Mouse (Mus musculus) hindbrain, postnatal 0 days (tissue): ENCODE measurements around the gene Alk. TPM values are rescaled to one million over a fixed set of nuclear protein-coding genes. Genes with fewer than 3 reads are reported as not detected.

Experiments used
- ATAC-seq: fragments of 200-750 bp; cut with Nextera tagmentation; 2 replicates; pipeline ENCODE4 v1.8.0; 2017; ENCODE audit warnings: mild to moderate bottlenecking, moderate TSS enrichment, moderate library complexity
- DNase-seq: peaks from one replicate; pipeline ENCODE4 v3.0.0-alpha.2; 2015; ENCODE audit warnings: low spot score
- H3K27ac ChIP-seq: fragments of 300-500 bp; sonication (generic); 2 replicates; pipeline ENCODE4 v1.5.1; 2014; ENCODE audit warnings: mild to moderate bottlenecking
- H3K27me3 ChIP-seq: fragments of 300-500 bp; sonication (generic); 2 replicates; pipeline ENCODE4 v1.6.1; 2014; ENCODE audit warnings: low read length, mixed read lengths; ENCODE audit not compliant: insufficient read depth
- H3K36me3 ChIP-seq: fragments of 300-500 bp; sonication (generic); 2 replicates; pipeline ENCODE4 v1.6.1; 2014; ENCODE audit warnings: low read length, mixed read lengths; ENCODE audit not compliant: insufficient read depth
- H3K4me1 ChIP-seq: fragments of 300-500 bp; sonication (generic); 2 replicates; pipeline ENCODE4 v1.6.1; 2014; ENCODE audit warnings: antibody characterized with exemption, low read length, mixed read lengths; ENCODE audit not compliant: insufficient read depth
- H3K4me2 ChIP-seq: fragments of 300-500 bp; sonication (generic); 2 replicates; pipeline ENCODE4 v1.6.1; 2014; ENCODE audit warnings: low read depth, mild to moderate bottlenecking, low read length, moderate library complexity, mixed read lengths
- H3K4me3 ChIP-seq: fragments of 300-500 bp; sonication (generic); 2 replicates; pipeline ENCODE4 v1.5.1; 2014; ENCODE audit warnings: low read length
- H3K9ac ChIP-seq: fragments of 300-500 bp; sonication (generic); replicated peaks from 2 replicates; pipeline ENCODE4 v1.6.1; 2014; ENCODE audit warnings: mild to moderate bottlenecking, low read length, moderate library complexity, mixed read lengths
- H3K9me3 ChIP-seq: fragments of 300-500 bp; sonication (generic); 2 replicates; pipeline ENCODE4 v1.6.1; 2016; ENCODE audit warnings: low read length, mixed read lengths
- CTCF ChIP-seq: IDR thresholded peaks from 2 replicates; pipeline ENCODE4 v1.5.1; 2016; ENCODE audit warnings: antibody characterized with exemption, control low read depth, low read depth
- WGBS: fragments of 180-500 bp; shearing (Covaris S2); extraction: QIAGEN DNeasy Blood & Tissue Kit; methylation state at CpG from one replicate; pipeline ENCODE4 v1.1.7; 2014; 5-methylcytosine and 5-hydroxymethylcytosine counted together
- polyA plus RNA-seq: library from polyadenylated mRNA; unstranded; fragments of >200 nt; fragmentation: Nextera tagmentation; extraction: Ambion mirVana; gene quantifications from 2 replicates; pipeline ENCODE4 v1.2.1, GENCODE M21; 2015
- total RNA-seq: library from RNA; depleted of rRNA; stranded (reverse); fragments of >200 nt; gene quantifications from 2 replicates; pipeline ENCODE4 v1.2.3, GENCODE M21; 2014; rRNA removed

Alk gene
- total RNA-seq (17.1 and 17.4 TPM in 2 replicates), polyA plus RNA-seq (3.4 and 4.0 TPM in 2 replicates)

- ATAC-seq (peak; percentile 94), DNase-seq (peak; percentile 96)
- no peak within 1 kb of the TSS for H3K27ac ChIP-seq
- H3K4me1 ChIP-seq, result peaks cover 5% of the 10 kb centered on the region; the same call in 1 of the 2 replicates
- no peaks in the 10 kb centered on the region for H3K36me3 ChIP-seq
- peak within 1 kb of the TSS; percentile 39 for H3K9ac ChIP-seq
- no peak for TF ChIP-seq CTCF
- WGBS, result under 1% methylated on average over 29 of the region's 32 CpGs
- peak within 1 kb of the TSS; percentile 61 for H3K4me3 ChIP-seq
- H3K9me3 ChIP-seq, result no peaks in the 10 kb centered on the region
- H3K27me3 ChIP-seq, result no peaks in the 10 kb centered on the region
- peak within 1 kb of the TSS; percentile 79 for H3K4me2 ChIP-seq
These were observed at the start of gene Alk for GRCm38 (mm10) chr17:72604610-72604980. TSS of gene Alk (minus strand) at chr17:72604627.

- DNase-seq, result no peak
- no peaks in the 10 kb centered on the region for H3K27me3 ChIP-seq
- no peak overlapping the region for H3K9ac ChIP-seq
- no peaks in the 10 kb centered on the region for H3K36me3 ChIP-seq
- TF ChIP-seq CTCF, result no peak
- no peak overlapping the region for H3K4me3 ChIP-seq
- ATAC-seq, result no peak
- no peak overlapping the region for H3K4me2 ChIP-seq
- H3K4me1 ChIP-seq, result no peaks in the 10 kb centered on the region
- H3K9me3 ChIP-seq, result no peaks in the 10 kb centered on the region
- H3K27ac ChIP-seq, result no peak overlapping the region
- 88% methylated on average over 1 of the region's 1 CpGs for WGBS
These were observed 48.4 kb upstream of the Alk start for GRCm38 (mm10) chr17:72652801-72653200.

GRCm38 (mm10) chr17:72648607-72649217 is 44.3 kb upstream of the Alk start:
- Histone ChIP-seq H3K4me3 (no peak overlapping the region), H3K4me1 (no peaks in the 10 kb centered on the region), H3K27me3 (no peaks in the 10 kb centered on the region), H3K36me3 (no peaks in the 10 kb centered on the region), H3K27ac (no peak overlapping the region), H3K9me3 (no peaks in the 10 kb centered on the region), H3K4me2 (no peak overlapping the region), H3K9ac (no peak overlapping the region)
- no peak for ATAC-seq
- DNase-seq, result no peak
- no peak for TF ChIP-seq CTCF
- WGBS, result 78% methylated on average over 6 of the region's 6 CpGs

GRCm38 (mm10) chr17:72646167-72646566 is 41.7 kb upstream of the Alk start:
- ATAC-seq, result no peak
- 87% methylated on average over 5 of the region's 5 CpGs for WGBS
- no peak overlapping the region for H3K4me3 ChIP-seq
- no peak overlapping the region for H3K4me2 ChIP-seq
- H3K4me1 ChIP-seq, result no peaks in the 10 kb centered on the region
- no peak for TF ChIP-seq CTCF
- no peaks in the 10 kb centered on the region for H3K27me3 ChIP-seq
- no peaks in the 10 kb centered on the region for H3K9me3 ChIP-seq
- DNase-seq, result no peak
- no peaks in the 10 kb centered on the region for H3K36me3 ChIP-seq
- no peak overlapping the region for H3K9ac ChIP-seq
- H3K27ac ChIP-seq, result no peak overlapping the region

- Histone ChIP-seq H3K4me1 (no peaks in the 10 kb centered on the region), H3K36me3 (no peaks in the 10 kb centered on the region), H3K27ac (no peak overlapping the region), H3K9ac (no peak overlapping the region), H3K27me3 (no peaks in the 10 kb centered on the region), H3K4me3 (no peak overlapping the region), H3K9me3 (no peaks in the 10 kb centered on the region), H3K4me2 (no peak overlapping the region)
- ATAC-seq, result no peak
- DNase-seq, result no peak
- WGBS, result 40% methylated on average over 4 of the region's 4 CpGs
- no peak for TF ChIP-seq CTCF
These were observed 35.7 kb upstream of the Alk start for GRCm38 (mm10) chr17:72640095-72640494.

- no peak for ATAC-seq
- no peak for DNase-seq
- Histone ChIP-seq H3K4me3 (no peak overlapping the region), H3K9ac (no peak overlapping the region), H3K9me3 (no peaks in the 10 kb centered on the region), H3K4me2 (no peak overlapping the region), H3K4me1 (no peaks in the 10 kb centered on the region), H3K36me3 (no peaks in the 10 kb centered on the region), H3K27me3 (no peaks in the 10 kb centered on the region), H3K27ac (no peak overlapping the region)
- TF ChIP-seq CTCF, result no peak
- WGBS, result 72% methylated on average over 7 of the region's 7 CpGs
These were observed 35.0 kb upstream of the Alk start for GRCm38 (mm10) chr17:72639400-72639799.

GRCm38 (mm10) chr17:72606251-72606650 is 1.8 kb upstream of the Alk start:
- Histone ChIP-seq H3K9ac (no peak overlapping the region), H3K9me3 (no peaks in the 10 kb centered on the region), H3K4me2 (no peak overlapping the region), H3K36me3 (no peaks in the 10 kb centered on the region), H3K4me1 (peaks cover 5% of the 10 kb centered on the region; the same call in 1 of the 2 replicates), H3K27ac (no peak overlapping the region), H3K4me3 (no peak overlapping the region), H3K27me3 (no peaks in the 10 kb centered on the region)
- ATAC-seq (peak; percentile 43; the same call in 1 of the 2 replicates), DNase-seq (peak; percentile 94)
- 7% methylated on average over 4 of the region's 4 CpGs for WGBS
- TF ChIP-seq CTCF, result peak; percentile 92
